Mouse (Mus musculus) heart, embryonic 15.5 days (tissue): ENCODE measurements around the gene Ddx43. TPM values are rescaled to one million over a fixed set of nuclear protein-coding genes. Genes with fewer than 3 reads are reported as not detected.
"Not testable (repeated sequence)": the region's sequence is repeated elsewhere in the genome, so short reads cannot be mapped to it uniquely, and the experiment has no call there.

ENCODE experiments used
- ATAC-seq: fragments of 200-750 bp; cut with Nextera tagmentation; replicated peaks from 2 replicates; pipeline ENCODE4 v1.8.0; 2017; ENCODE audit warnings: low read depth, moderate TSS enrichment; ENCODE audit not compliant: insufficient number of reproducible peaks, insufficient read depth, low FRiP score
- H3K27ac ChIP-seq: fragments of 300-500 bp; sonication (generic); 2 replicates; pipeline ENCODE4 v1.5.1; 2015; ENCODE audit warnings: mild to moderate bottlenecking, inconsistent platforms
- H3K27me3 ChIP-seq: fragments of 300-500 bp; sonication (generic); 2 replicates; pipeline ENCODE4 v1.6.1; 2015; ENCODE audit warnings: inconsistent platforms
- H3K36me3 ChIP-seq: fragments of 300-500 bp; sonication (generic); 2 replicates; pipeline ENCODE4 v1.6.1; 2015; ENCODE audit warnings: mild to moderate bottlenecking, inconsistent platforms
- H3K4me1 ChIP-seq: fragments of 300-500 bp; sonication (generic); replicated peaks from 2 replicates; pipeline ENCODE4 v1.6.1; 2015; ENCODE audit warnings: inconsistent platforms
- H3K4me2 ChIP-seq: fragments of 300-500 bp; sonication (generic); 2 replicates; pipeline ENCODE4 v1.6.1; 2015; ENCODE audit warnings: inconsistent platforms, mild to moderate bottlenecking, moderate library complexity
- H3K4me3 ChIP-seq: fragments of 300-500 bp; sonication (generic); 2 replicates; pipeline ENCODE4 v1.5.1; 2015; ENCODE audit warnings: mild to moderate bottlenecking, inconsistent platforms
- H3K9ac ChIP-seq: fragments of 300-500 bp; sonication (generic); 2 replicates; pipeline ENCODE4 v1.6.1; 2015; ENCODE audit warnings: mild to moderate bottlenecking, inconsistent platforms
- H3K9me3 ChIP-seq: fragments of 300-500 bp; sonication (generic); replicated peaks from 2 replicates; pipeline ENCODE4 v1.6.1; 2016; ENCODE audit warnings: inconsistent platforms
- WGBS: fragments of 180-500 bp; shearing (Covaris S2); methylation state at CpG from one replicate; pipeline ENCODE4 v1.1.7; 2015; ENCODE audit warnings: mixed read lengths; 5-methylcytosine and 5-hydroxymethylcytosine counted together
- polyA plus RNA-seq: library from polyadenylated mRNA; unstranded; fragments of >200 nt; fragmentation: Nextera tagmentation; extraction: Ambion mirVana; gene quantifications from 2 replicates; pipeline ENCODE4 v1.2.1, GENCODE M21; 2015

The Ddx43 gene
- polyA plus RNA-seq = 0.09 TPM in 1 of 2 replicates, not detected in the other

- WGBS = 2% methylated on average over 84 of the region's 93 CpGs
- Histone ChIP-seq H3K4me3 (peak within 1 kb of the TSS; percentile 46), H3K9ac (peak within 1 kb of the TSS; percentile 32; the same call in 1 of the 2 replicates)
Observed at GRCm38 (mm10) chr9:78395630-78396351, at the start of gene Ddx43. TSS of gene Ddx43 (plus strand) at chr9:78395777.

GRCm38 (mm10) chr9:78347004-78347403, 48.6 kb upstream of the Ddx43 start:
- Histone ChIP-seq H3K36me3 (no peaks in the 10 kb centered on the region), H3K4me1 (no peaks in the 10 kb centered on the region), H3K4me3 (no peak overlapping the region), H3K9me3 (no peaks in the 10 kb centered on the region), H3K9ac (no peak overlapping the region), H3K27me3 (no peaks in the 10 kb centered on the region), H3K4me2 (no peak overlapping the region), H3K27ac (no peak overlapping the region)
- no peak for ATAC-seq
- WGBS = 49% methylated on average over 3 of the region's 3 CpGs

More at GRCm38 (mm10) chr9:78395630-78396351, at the start of gene Ddx43:
- H3K4me1 ChIP-seq = peaks cover 10% of the 10 kb centered on the region
- no peak within 1 kb of the TSS for H3K27ac ChIP-seq
- peaks cover 66% of the 10 kb centered on the region for H3K27me3 ChIP-seq
- H3K9me3 ChIP-seq = no peaks in the 10 kb centered on the region
- peak; percentile 72 for ATAC-seq
- H3K4me2 ChIP-seq = peak within 1 kb of the TSS; percentile 75
- no peaks in the 10 kb centered on the region for H3K36me3 ChIP-seq

GRCm38 (mm10) chr9:78348206-78349004, 47.2 kb upstream of the Ddx43 start:
- not testable (repeated sequence) for H3K9me3 ChIP-seq, H3K27me3 ChIP-seq, H3K4me3 ChIP-seq, H3K9ac ChIP-seq, ATAC-seq, H3K4me1 ChIP-seq, H3K27ac ChIP-seq, H3K4me2 ChIP-seq, H3K36me3 ChIP-seq
- WGBS = 64% methylated on average over 6 of the region's 6 CpGs

- H3K4me2 ChIP-seq, H3K27me3 ChIP-seq, H3K9me3 ChIP-seq, H3K4me1 ChIP-seq, H3K27ac ChIP-seq, H3K4me3 ChIP-seq, H3K9ac ChIP-seq, H3K36me3 ChIP-seq, ATAC-seq: not testable (repeated sequence)
- 78% methylated on average over 3 of the region's 3 CpGs for WGBS
Observed at GRCm38 (mm10) chr9:78349141-78349540, 46.4 kb upstream of the Ddx43 start.

- H3K4me2 ChIP-seq, H3K36me3 ChIP-seq, H3K4me1 ChIP-seq, ATAC-seq, H3K9ac ChIP-seq, H3K4me3 ChIP-seq, H3K27ac ChIP-seq, H3K9me3 ChIP-seq, H3K27me3 ChIP-seq: not testable (repeated sequence)
Observed at GRCm38 (mm10) chr9:78350007-78350406, 45.6 kb upstream of the Ddx43 start.

GRCm38 (mm10) chr9:78351504-78352220, 43.9 kb upstream of the Ddx43 start:
- H3K4me1 ChIP-seq = no peaks in the 10 kb centered on the region
- no peak overlapping the region for H3K4me2 ChIP-seq
- no peaks in the 10 kb centered on the region for H3K27me3 ChIP-seq
- no peaks in the 10 kb centered on the region for H3K9me3 ChIP-seq
- no peak for ATAC-seq
- 60% methylated on average over 6 of the region's 6 CpGs for WGBS
- H3K4me3 ChIP-seq = no peak overlapping the region
- H3K36me3 ChIP-seq = no peaks in the 10 kb centered on the region
- H3K9ac ChIP-seq = no peak overlapping the region
- H3K27ac ChIP-seq = no peak overlapping the region

- 71% methylated on average over 11 of the region's 11 CpGs for WGBS
- ATAC-seq = no peak
Observed at GRCm38 (mm10) chr9:78354665-78355578, 40.7 kb upstream of the Ddx43 start.

GRCm38 (mm10) chr9:78355611-78356010, 40.0 kb upstream of the Ddx43 start, which contains the start of gene Gsta2:
TSS of gene Gsta2 (minus strand) at chr9:78355788.
- H3K9me3 ChIP-seq = no peaks in the 10 kb centered on the region
- no peak within 1 kb of the TSS for H3K4me3 ChIP-seq
- no peak within 1 kb of the TSS for H3K27ac ChIP-seq
- no peak within 1 kb of the TSS for H3K4me2 ChIP-seq
- no peaks in the 10 kb centered on the region for H3K36me3 ChIP-seq
- no peak within 1 kb of the TSS for H3K9ac ChIP-seq
- H3K27me3 ChIP-seq = no peaks in the 10 kb centered on the region
- H3K4me1 ChIP-seq = no peaks in the 10 kb centered on the region
- no peak for ATAC-seq
- WGBS = 85% methylated on average over 8 of the region's 8 CpGs

More at GRCm38 (mm10) chr9:78354665-78355578, 40.7 kb upstream of the Ddx43 start:
- H3K9ac ChIP-seq = no peak overlapping the region
- no peaks in the 10 kb centered on the region for H3K27me3 ChIP-seq
- H3K4me1 ChIP-seq = no peaks in the 10 kb centered on the region
- H3K27ac ChIP-seq = no peak overlapping the region
- no peak overlapping the region for H3K4me3 ChIP-seq
- H3K36me3 ChIP-seq = no peaks in the 10 kb centered on the region
- H3K4me2 ChIP-seq = no peak overlapping the region
- no peaks in the 10 kb centered on the region for H3K9me3 ChIP-seq

- Histone ChIP-seq H3K27ac (no peak overlapping the region), H3K9ac (no peak overlapping the region), H3K4me2 (no peak overlapping the region), H3K4me3 (no peak overlapping the region), H3K9me3 (no peaks in the 10 kb centered on the region), H3K36me3 (no peaks in the 10 kb centered on the region), H3K27me3 (no peaks in the 10 kb centered on the region), H3K4me1 (no peaks in the 10 kb centered on the region)
- no peak for ATAC-seq
- 8% methylated on average over 9 of the region's 9 CpGs for WGBS
Observed at GRCm38 (mm10) chr9:78358053-78358452, 37.5 kb upstream of the Ddx43 start.

- H3K9me3 ChIP-seq = no peaks in the 10 kb centered on the region
- H3K27me3 ChIP-seq = no peaks in the 10 kb centered on the region
- WGBS = 77% methylated on average over 6 of the region's 6 CpGs
- H3K4me2 ChIP-seq = no peak overlapping the region
- H3K36me3 ChIP-seq = no peaks in the 10 kb centered on the region
- H3K4me3 ChIP-seq = no peak overlapping the region
- ATAC-seq = no peak
- no peak overlapping the region for H3K27ac ChIP-seq
- H3K4me1 ChIP-seq = no peaks in the 10 kb centered on the region
- no peak overlapping the region for H3K9ac ChIP-seq
Observed at GRCm38 (mm10) chr9:78359750-78360483, 35.7 kb upstream of the Ddx43 start.
